Mouse (Mus musculus): ENCODE results near the gene Cnih3.

- TF ChIP-seq CTCF (IDR thresholded peaks at IDR 0.05; ENCODE audit: low read depth), result no peak
- no peak for TF ChIP-seq EP300 (IDR thresholded peaks at IDR 0.05; ENCODE audit: low read depth)
These were observed 423 bp upstream of the Cnih3 start for GRCm38 (mm10) chr1:181352043-181352366.
